In the genomic region with DNA sequence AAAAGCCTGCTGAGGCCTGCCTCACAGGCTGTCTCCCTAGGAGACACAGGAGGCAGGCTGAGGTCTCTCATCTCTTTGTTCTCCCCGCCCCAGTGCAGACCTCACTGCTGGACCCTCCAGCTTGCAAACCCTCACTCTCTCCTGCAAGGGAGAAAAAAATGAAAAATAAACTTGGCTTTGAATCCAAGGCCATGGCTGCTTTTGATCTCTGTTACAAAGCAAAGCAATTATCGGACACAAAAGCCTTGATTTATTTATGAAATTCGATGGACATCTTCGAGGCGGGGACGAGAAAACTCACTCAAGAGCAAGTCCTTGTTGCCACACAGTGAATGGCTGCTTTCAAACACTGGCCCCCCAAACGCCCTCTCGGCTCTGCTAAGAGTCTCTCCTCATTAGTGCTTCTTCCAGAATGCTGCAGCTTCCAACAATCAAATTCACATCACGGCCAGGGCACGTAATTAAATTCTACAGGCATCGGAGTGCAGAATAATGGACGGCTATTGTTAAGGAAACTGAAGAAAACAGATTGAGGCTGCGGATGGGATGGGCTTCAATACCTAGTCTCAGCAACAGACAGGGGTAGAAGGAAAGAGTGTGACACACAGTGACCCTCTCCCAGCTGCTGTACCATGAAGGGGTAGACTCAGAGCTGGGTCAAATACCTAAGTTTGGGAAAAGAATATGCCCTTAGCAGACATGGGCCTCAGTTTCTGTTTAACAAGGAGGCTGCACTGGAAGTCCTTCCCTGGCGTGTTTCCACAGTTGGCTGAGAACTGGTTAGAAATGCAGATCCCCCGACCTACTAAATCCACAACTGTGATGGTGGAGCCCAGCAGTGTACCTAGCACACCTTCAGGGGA, we compare ENCODE assay signal across 10 mouse cellular contexts.
DNase-seq lines count a peak whose midpoint lies in the region; ATAC-seq and TF ChIP-seq lines count a peak whose summit lies in the region.
"Had no signal": no experiment of that assay in that cellular context is flagged by ENCODE, and none has a peak within 500 bp of the region (broad histone marks: within the 10 kb centered on the region; RNA-seq: fewer than 3 reads in every experiment).

No protein-coding gene starts in this region.

- no peak for TF ChIP-seq CTCF in left cerebral cortex, adult 2 months (IDR thresholded peaks at IDR 0.05)
- no peak for TF ChIP-seq CTCF in thymus, adult 2 months (IDR thresholded peaks at IDR 0.05; ENCODE audit: borderline replicate concordance, control insufficient read depth, extremely low read depth, insufficient read depth, low read length, poor library complexity)

- H3K36me3 ChIP-seq in forebrain, embryonic 12.5 days (replicated peaks), result peaks cover 15% of the 10 kb centered on the region; the same call in 1 of the 2 replicates
- no peaks in the 10 kb centered on the region for H3K36me3 ChIP-seq in thymus, adult 2 months (ENCODE audit: control insufficient read depth, insufficient read depth, low read length)
- H3K36me3 ChIP-seq: embryonic facial prominence, embryonic 15.5 days; G1E had no signal

- H3K4me3 ChIP-seq in forebrain, embryonic 12.5 days (replicated peaks), result no peak overlapping the region
- H3K4me3 ChIP-seq in left cerebral cortex, adult 2 months, result no peak overlapping the region
- no peak overlapping the region for H3K4me3 ChIP-seq in thymus, adult 2 months (ENCODE audit: control insufficient read depth, insufficient read depth, low read length)
- H3K4me3 ChIP-seq: embryonic facial prominence, embryonic 15.5 days had no signal

- peak; percentile 5 to 29 for DNase-seq in lung, postnatal 4 days
- DNase-seq in lung, adult 18-20 months, result no peak
- peak in 1 of 2 experiments; percentile 41 for DNase-seq in left cerebral cortex, adult 2 months (ENCODE audit: extremely low spot score in 1 of 2, low spot score in 2 of 2)
- DNase-seq in right cerebral cortex, postnatal 10 days (ENCODE audit: low spot score in 2 of 2), result peak; percentile 72 to 85
- no peak for DNase-seq in thymus, adult 2 months
- no peak for DNase-seq in thymus, postnatal 10 days (ENCODE audit: low spot score in 2 of 2)
- no peak for DNase-seq in heart, adult 9 months (ENCODE audit: low spot score in 2 of 2)

- TF ChIP-seq POLR2A in thymus, adult 2 months (IDR thresholded peaks at IDR 0.05; ENCODE audit: control insufficient read depth, extremely low read depth, insufficient read depth, low read length, poor library complexity), result no peak

- peaks cover 61% of the 10 kb centered on the region for H3K4me1 ChIP-seq in forebrain, embryonic 12.5 days
- H3K4me1 ChIP-seq in thymus, adult 2 months (replicated peaks; ENCODE audit: control insufficient read depth, insufficient read depth, low read length), result no peaks in the 10 kb centered on the region
- H3K4me1 ChIP-seq: embryonic facial prominence, embryonic 15.5 days had no signal

- H3K4me2 ChIP-seq in forebrain, embryonic 12.5 days, result peak overlapping the region; percentile 34
- H3K4me2 ChIP-seq: embryonic facial prominence, embryonic 15.5 days had no signal

- H3K27ac ChIP-seq in forebrain, embryonic 12.5 days, result peak overlapping the region; percentile 97
- peak overlapping the region; percentile 41 for H3K27ac ChIP-seq in left cerebral cortex, adult 2 months
- H3K27ac ChIP-seq in thymus, adult 2 months (ENCODE audit: control insufficient read depth, insufficient read depth, low read length), result no peak overlapping the region
- H3K27ac ChIP-seq: embryonic facial prominence, embryonic 15.5 days had no signal

- ATAC-seq in forebrain, embryonic 12.5 days (ENCODE audit: low FRiP score), result peak; percentile 88

- no peaks in the 10 kb centered on the region for H3K27me3 ChIP-seq in forebrain, embryonic 12.5 days
- no peaks in the 10 kb centered on the region for H3K27me3 ChIP-seq in thymus, adult 2 months (ENCODE audit: control insufficient read depth, insufficient read depth, low read length)
- H3K27me3 ChIP-seq: embryonic facial prominence, embryonic 15.5 days had no signal

- H3K9me3 ChIP-seq in forebrain, embryonic 12.5 days, result peaks cover 5% of the 10 kb centered on the region; the same call in 1 of the 2 replicates
- H3K9me3 ChIP-seq: embryonic facial prominence, embryonic 15.5 days had no signal

- 7% methylated on average over 15 of the region's 15 CpGs for WGBS in forebrain, embryonic 12.5 days
- 94% methylated on average over 15 of the region's 15 CpGs for WGBS in thymus, adult 2 months

- intact Hi-C loops in left cerebral cortex, adult 2 months (cut with DNase I), result no loop called here

- H3K9ac ChIP-seq in forebrain, embryonic 12.5 days, result peak overlapping the region; percentile 36
- H3K9ac ChIP-seq: embryonic facial prominence, embryonic 15.5 days had no signal

Comparison
In these comparisons a context has a peak if more than half of its experiments do, and no peak if none do; other contexts are left out.
1. DNase-seq: peak in lung, postnatal 4 days (2 of 2) and right cerebral cortex, postnatal 10 days (2 of 2); none in lung, adult 18-20 months (0 of 2), thymus, adult 2 months (single experiment), thymus, postnatal 10 days (0 of 2) and heart, adult 9 months (0 of 2).